Mouse (Mus musculus) thymus, postnatal 10 days (tissue): Measurements from ENCODE around the gene Cd151.

Source experiments
- DNase-seq, 2 experiments: peaks; one replicate each; pipeline ENCODE4 v3.0.0; 2021; ENCODE audit warnings: low spot score in 2 of 2

The Cd151 gene

DNA sequence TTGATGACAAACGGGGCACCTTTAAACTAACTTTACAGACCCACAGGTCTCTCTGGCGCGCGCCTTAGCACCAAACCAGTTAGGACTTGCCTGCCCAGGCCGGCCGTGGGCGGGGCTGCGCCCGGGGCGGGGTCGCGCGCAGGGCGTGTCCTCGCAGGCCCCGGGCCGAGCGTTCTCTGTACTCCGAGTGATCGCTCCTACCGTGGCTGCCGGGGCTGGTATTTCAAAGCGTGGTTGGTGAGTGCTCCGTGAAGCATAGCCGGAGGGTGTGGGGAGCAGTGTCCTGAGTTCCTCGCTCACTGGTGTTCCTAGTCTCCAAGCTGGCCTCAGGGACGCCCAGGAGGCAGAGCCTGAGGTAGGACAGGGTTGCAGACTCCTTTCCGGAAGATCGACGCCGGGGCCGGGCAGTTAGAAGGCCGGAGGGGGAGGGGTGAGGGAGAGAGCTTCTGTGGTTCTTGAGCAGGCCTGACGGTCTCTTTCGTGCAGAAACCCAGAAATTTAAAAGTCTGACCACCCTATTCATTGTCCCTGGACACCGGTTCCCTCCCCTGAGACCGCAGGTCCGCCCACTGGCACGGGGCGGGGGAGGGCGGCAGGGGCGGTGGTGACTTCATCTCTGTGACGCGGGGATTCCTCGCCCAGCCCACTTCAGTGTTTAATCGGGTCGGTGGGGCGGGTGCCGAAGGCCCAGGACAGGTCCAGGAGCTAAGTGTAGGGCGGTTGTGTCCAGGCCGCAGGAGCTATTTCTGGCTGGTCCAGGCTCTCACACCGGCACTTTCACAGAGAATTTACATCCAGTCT is at the start of gene Cd151:
Gene Cd151, plus strand, starts transcription at position 163 of the 801 bp plus-strand sequence.
- DNase-seq: peak in 1 of 2 experiments; percentile 52

DNA sequence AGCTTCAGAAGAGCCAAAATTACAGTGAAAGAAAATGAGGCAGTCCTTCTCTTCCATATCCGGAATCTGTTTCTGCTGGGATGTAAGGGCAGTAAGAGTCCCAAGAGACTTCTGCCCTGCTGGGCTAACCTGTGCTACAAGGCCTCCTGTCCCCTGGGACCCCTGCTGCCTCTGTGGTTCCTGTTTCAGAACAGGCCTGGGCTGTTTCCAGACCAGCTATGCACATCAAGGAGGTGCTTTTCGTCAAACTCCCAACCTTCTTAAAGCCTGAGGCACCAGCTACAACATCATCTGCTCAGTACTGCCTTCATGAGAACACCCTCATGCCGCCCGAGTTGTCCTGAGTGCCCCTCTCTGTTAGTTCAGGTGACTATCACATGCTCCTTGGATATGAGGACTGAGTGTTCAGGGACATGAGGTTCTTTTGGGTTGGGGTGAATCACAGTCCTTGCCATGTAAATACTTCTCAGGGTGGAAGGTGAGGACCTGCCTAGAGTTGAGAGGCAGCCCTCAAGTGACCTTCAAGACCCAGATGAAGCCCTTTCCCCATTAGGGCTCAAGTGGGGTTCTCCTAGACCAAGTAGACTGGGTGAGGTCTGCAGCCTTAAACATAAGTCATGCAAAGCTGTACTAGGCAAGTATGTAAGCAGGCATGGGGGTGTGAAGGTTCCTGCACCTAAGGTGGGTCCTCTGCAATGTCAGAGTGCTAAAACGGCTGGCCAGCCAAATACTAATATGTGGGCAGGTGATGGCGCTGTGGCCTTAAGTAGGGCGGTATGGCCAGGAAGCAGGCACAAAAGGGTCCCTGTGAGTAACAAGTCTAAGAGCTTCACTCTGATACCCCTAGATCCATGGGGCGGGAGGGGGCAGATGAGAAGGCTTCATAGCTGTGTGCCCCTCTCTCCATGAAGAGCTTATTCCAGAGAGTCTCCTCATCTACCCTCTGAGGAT is 49.2 kb upstream of the Cd151 start:
- DNase-seq: no peak

DNA sequence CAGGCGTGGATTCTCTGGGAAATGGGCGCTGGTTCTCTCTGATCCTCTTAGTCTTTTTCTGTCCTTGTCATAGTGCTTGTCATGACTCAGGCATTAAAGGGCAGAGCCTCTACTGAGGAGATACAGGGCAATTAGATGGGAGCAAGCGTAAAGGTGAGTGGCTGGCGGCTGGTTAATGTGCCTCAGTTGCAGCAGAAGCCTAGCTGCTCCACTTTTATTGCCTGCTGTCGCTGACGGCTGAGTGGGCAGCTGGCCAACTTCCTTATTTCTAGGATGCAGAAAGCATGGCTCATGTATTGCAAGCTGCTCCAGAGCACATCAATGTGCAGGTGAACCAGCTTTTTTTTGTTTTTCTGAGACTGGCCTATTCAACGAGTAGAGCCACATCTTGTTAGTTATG is 48.2 kb upstream of the Cd151 start:
- DNase-seq: no peak

DNA sequence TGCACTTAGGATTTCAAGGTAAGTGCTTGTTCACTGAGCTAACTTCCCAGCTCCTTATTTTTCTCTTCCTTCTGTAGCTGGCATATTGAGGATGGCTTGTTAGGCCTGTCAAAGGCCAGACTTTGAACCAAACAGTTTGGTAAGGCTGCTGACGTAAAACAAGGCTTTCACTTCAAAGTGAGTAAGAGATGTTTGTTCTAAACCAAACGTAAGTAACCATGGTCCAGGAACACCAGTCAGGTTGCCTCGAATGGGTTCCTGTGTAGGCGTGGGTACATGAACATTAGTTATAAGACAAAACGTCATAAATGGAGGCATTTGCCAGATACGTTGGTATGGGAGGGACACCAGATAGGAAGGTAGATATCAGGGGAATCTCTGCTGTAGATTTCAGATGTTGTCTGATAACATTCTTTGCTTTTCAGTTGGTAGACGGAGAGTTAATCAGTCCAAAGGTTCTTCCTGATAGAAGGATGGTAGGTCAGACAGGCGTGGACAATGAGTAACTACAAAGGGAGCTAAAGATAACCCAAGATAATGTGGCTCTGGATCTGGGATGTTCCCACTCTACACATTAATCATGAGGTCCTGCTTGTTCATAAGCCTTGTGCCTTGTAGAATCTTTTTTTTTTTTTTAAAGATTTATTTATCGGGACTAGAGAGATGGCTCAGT is 47.0 kb upstream of the Cd151 start:
- DNase-seq: no peak

DNA sequence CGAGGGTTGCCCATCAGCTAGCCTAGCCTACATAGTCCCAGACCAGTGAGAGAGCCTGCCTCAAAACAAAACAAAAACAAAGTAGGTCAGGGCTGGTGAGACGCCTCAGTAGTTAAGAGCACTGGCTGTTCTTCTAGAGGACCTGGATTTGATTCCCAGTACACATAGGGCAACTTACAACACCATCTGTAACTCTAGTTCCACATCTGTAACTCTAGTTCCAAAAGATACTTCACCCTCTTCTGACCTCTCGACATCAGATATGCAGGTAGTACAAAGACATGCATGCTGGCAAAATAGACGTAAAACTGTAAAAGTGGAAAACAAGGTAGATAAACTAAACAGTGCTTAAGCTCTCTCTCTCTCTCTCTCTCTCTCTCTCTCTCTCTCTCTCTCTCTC is 43.4 kb upstream of the Cd151 start:
- DNase-seq: no peak

DNA sequence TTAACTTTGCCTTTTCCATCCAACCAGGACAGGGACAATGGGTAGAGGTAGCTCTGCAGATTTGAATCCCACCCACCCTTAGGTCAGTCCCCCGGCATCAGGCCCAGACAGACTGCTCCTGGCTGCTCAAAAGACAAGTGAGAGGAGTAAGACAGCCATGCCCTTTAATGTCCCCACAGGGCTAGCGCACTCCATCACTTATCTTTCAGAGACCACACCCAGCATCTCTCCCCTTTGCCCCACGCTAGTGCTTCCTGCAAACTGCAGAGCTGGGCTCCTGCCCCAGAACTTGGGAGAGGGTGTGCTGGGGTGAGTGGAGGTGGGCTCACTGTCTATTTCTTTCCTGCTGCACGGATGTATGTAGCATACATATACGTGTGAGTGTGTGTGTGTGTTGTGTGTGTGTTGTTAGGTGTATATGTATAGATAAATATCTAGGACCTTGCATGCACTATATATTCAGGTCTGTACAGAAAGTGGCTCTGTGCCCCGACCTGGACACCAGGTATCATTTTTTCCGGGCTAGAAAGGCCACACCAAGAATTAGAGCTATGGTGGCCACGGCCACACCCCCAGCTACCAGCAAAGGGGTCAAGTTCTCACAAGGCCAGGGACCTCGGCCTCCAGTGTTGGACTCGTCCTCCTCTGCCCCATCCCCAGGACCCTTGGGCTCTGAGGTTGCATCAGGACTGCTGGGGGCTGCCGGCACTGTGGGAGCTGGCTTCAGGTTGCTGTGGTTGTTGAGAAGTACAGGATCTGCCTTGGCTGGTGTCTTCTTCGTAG is 40.1 kb upstream of the Cd151 start:
- no peak for DNase-seq

DNA sequence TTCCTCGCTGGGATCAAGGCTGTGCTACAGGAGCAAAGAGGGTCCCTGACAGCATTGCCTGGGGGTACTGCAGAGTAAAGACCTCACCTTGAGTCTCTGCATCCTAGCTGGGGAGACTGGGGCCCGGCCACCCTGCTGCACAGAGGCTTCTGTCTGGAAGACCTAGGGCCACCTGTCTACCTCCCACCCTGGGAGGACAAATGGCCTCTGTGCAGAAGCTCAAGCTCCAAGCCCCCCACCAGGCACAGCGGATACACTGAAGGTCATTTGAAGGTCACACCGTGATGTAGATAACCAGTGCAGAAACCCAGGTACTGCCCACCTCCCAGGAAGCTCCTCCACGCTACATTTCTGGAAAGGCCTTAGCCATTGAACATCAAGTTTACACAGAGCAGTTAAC is 38.5 kb upstream of the Cd151 start:
- no peak for DNase-seq

DNA sequence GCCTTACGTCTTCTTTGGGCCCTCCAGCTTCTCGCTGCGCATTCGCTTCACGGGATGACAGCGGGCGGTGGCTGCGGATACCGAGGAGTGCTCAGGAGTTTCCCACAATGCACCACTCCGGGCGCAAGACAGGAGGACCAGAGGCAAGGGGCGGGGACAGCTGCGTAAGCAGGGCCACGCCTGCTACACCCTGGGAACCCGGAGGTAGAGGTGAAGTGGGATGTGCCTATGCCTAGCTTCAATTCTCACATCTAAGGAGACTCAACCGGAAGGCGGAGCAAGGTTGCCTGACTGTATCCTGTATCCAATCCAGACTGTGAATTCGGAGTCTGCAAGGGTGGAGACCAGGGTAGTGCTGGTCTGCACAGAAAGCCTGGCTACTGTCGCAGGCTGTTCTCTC is 37.9 kb upstream of the Cd151 start, which contains the start of gene Cend1:
Gene Cend1, minus strand, starts transcription at position 182 of the 400 bp plus-strand sequence.
- no peak for DNase-seq

DNA sequence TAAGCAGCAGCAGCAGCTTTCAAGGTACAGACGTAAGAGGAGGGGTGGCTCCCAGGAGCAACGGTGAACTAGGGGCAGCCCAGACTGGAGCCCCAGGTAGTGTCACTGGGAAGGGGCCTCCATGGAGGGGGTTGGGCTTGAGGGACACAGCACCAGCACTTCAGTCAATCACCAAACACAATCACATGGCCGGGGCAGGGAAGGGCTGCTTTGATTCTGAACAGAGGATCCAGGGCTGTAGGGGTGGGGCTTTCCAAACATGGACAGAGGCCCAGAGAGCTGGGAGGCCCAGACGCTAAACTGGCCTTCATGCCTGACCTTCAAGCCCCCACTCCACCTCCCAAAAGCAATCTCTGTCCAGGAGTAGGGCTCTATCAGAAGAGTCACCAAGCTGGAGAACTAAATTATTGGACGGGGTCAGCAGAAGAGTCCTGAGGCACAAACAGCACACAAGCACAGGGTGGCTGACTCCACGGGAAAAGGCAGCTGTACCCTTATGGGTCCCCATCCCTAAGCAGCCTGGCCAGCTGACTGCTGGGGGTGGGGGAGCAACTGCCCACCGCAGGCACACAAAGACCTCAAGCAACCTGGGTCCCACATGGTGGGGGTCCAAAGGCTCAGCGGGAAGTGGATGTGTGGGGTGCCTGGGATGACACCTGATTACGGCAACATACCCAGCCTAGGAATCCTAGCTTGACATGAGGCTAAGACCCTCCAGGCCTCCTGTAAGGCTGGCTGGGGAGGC is 37.2 kb upstream of the Cd151 start:
- DNase-seq: no peak

DNA sequence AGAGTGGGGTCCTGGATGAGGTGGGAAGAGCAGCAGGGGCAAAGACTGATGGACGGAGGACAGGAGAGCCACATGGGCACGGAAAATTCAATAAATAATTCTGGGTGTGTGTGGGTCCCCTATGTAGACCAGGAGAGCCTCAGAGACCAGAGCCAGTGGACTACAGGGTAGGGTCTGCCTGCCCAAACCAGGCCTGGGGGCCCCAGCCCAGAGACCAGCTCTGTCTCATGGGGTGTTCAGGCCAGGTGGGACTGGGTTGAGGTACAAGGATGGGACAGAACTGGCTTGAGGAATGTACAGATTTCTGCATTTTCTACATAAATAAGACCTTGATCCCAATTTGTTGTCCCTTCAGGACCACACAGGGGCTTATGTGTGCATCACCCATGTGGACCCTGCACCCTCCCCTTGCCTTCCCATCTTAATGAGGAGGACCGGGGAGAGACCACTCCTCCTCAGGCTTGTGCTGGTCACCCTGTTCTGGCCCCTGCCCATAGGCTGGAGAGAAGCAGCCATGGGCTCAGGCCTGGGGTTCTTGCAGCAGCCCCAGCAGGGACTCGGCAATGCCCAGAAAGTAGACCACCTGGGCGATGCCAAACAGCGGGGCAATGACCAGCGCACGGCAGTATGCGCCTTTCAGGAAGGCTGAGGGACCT is 36.5 kb upstream of the Cd151 start:
- DNase-seq: no peak

DNA sequence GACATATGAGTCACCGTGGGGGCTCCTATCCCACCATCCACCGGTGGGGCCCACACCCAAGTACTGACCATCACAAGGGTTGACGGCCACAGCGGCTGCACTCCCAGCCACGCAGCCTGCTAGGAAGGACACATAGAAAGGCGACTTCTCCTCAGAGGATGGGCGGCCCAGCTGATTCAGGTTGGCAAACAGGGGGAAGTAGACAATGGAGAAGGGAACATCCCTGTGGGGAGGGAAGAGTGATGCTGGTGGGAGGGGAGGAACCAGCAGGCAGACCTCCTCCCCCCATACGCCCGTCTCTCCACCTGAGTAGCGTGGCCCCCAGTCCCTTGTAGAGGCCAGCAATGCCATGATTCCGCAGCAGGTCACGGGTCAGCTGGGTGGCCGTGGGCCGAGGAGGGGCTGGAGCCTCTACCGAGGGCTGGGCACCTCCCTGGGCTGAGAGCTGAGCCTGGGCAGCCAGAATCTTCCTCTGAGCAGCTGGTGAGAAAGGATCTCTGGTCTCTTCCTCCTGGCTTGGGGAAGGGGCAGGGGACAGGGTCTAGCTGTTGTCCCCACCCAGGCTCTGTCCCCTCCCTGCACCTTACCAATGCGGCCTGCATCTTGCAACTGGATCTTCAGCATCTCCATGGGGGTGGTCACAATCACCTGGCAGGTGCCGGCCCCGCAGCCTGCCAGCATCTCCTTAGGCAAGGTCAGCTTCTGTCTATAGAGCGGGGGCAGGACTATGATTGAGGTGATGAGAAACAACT is 35.6 kb upstream of the Cd151 start:
- no peak for DNase-seq

DNA sequence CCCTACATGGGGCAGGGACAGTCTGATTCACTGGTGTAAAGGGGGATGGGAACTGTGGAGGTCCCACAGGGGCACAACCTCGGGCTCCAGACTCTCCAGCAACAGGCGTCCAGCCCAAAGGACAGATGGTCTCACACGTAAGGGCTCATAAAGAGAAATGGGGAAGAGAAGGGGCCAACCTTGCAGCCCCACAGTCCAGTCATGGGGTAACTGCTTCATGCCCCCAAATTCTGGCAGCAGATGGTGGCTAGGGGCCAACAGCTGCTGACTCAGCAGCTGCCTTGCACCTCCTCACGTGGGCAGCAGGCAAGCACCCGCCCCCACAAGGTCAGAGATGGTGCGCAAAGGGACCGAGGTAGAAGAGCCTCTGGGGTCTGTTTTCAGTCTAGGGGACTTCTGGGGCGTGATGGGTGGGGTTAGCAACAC is 35.0 kb upstream of the Cd151 start:
- no peak for DNase-seq

DNA sequence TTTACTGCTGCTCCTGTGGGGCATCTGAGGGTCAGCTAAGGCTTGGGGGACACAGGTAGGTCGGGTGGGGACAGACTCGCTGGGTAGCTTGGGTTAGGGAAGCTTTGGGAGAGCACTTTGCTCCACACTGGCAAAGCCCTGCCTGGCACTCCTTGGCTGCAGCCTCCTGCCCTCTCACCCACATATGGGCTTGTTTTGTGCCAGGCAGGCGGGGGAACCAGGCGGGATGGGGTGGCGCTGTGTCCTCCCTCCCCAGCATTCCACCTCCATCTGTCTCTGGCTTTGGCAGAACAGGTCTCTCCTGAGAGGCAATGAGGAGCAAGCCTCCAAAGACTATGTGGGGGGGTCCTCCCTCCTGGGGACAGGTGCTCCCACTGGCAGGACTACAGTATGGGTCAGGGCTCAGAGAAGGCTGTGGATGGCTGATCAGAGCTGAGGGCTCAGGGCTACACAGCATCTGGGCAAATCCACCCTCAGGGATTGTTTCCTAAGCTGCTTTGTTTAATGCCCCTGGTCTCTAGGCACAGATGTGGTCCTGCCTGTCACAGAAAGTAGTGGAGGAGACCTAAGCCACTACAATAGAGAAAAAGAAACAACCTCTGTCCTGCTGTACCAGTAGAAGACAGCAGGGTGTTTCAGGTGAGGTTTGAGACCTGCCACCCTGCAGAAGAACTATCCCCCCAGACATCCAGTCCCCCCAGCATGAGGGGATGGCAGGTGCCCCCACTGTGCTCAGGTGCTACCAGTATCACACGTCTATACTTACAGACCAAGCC is 34.3 kb upstream of the Cd151 start:
- no peak for DNase-seq

DNA sequence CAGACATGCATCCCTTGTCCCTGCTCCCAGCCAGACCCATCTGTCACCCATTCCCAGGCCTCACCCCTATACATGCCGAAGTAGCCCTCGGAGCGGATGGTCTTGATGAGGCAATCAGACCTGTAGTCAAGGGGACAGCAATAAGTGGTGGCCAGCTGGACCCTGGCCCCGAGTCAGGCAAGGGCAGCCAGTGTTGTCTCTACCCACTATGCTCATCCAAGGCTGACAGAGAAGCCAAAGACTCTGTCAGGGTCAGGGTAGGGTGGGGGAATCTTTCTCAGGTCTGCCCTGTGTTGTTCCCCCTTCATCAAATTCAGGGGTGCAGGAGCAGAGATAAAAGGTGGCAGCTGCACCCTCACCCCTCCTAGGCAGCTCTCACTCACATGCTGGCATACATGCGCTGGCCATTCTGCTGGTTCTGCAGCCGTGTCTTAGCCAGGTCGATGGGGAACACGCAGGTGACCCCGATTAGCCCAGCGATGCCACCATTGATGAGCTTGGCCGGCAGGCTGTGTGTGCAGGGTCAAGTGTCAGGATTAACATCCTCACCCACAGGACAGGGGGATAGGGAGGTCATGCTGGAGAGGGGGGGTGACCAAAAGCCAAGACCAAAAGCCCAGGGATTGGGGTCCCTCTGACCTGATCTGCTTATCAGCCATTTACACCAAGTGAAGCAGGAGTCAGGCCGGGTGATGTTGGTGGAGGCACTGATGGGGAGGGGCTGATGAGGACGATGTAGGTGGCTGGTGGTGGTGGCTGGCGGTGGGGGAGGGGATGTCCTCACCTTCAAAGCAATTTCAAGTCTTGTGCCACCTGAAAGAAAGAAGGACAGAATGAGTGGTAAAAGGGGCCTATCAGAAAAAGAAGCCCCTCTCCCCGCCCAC is 33.4 kb upstream of the Cd151 start:
- no peak for DNase-seq

DNA sequence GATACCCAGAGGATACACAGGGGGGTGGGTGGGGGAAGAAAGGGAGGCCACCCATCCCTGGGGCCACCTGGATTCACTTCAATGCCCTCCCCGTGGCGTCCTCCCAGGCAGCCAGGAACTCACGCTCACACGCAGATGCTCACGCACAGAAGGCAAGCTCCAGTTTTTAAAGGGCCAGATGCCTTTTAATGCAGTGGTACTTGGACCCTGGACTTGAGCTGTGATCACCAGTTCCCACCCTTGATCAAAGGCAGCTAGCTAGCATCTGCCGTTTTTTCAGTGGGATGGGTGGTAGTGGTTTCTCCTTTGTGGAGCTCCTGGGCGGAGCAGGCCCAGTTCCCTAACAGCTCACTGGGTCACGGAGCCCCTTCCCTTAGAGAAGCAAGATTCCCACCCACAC is 32.7 kb upstream of the Cd151 start:
- no peak for DNase-seq

DNA sequence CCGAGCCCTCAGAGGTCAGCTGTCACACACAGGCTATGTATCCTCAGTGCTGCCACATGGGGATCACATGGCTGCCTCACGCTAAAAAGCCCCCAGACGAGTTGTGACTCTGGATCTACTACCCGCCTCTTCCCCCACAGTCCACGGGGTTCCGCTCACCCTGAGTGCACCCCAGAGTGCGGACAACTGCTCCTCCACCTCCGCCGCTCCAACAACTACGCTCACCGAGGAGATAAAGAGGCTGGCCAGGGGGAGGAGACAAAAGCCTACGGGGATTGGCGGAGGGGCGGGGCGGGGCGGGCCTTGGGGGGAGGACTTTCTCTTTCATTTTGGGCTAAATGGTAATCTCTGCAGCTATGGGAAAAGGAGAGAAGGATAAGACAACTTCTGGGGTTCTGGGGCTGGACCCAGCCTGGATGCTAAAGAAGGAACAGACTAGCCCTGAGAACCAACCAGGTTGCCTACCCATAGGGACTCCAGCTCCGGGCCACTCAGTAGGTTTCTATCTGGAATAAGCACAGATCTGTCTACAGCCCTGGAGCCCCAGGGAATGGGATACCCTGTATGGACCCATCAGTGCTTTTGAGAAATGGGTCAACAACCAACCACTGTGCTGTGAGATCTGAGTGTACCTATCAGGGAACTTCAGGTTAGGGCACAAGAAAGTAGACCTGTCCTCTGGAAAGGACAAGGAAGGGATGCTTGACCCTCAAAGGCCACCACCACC is 31.9 kb upstream of the Cd151 start:
- peak in 1 of 2 experiments; percentile 64 for DNase-seq
